Mouse (Mus musculus): Measurements from ENCODE around the gene Spryd7. TPM values are rescaled to one million over a fixed set of nuclear protein-coding genes. Genes with fewer than 3 reads are reported as not detected.

Gene Spryd7
- polyA plus RNA-seq, 1 experiment from 2014 or later, result 15.4 TPM

GRCm38 (mm10) chr14:61493511-61494135 is 63.1 kb downstream of the Spryd7 start:
- Histone ChIP-seq H3K27me3 (ENCODE audit: control insufficient read depth, insufficient read depth, low read length) (no peaks in the 10 kb centered on the region), H3K4me3 (ENCODE audit: low read depth, low read length) (no peak overlapping the region), H3K4me2 (ENCODE audit: low read depth, severe bottlenecking) (no peak overlapping the region), H3K9ac (ENCODE audit: low read length) (no peak overlapping the region), H3K9me3 (ENCODE audit: control insufficient read depth, low read length) (no peaks in the 10 kb centered on the region), H3K27ac (replicated peaks; ENCODE audit: low read depth, low read length) (no peak overlapping the region), H3K4me1 (ENCODE audit: control insufficient read depth, insufficient read depth, low read length) (no peaks in the 10 kb centered on the region), H3K36me3 (ENCODE audit: control insufficient read depth, insufficient read depth, low read length) (no peaks in the 10 kb centered on the region)
- ATAC-seq (ENCODE audit: insufficient number of reproducible peaks, low FRiP score, low TSS enrichment, low read depth), result no peak
- WGBS, result 74% methylated on average over 6 of the region's 6 CpGs
- DNase-seq (ENCODE audit: low spot score), result no peak

Other genes with a start within 250 kb of the Spryd7 start
- 0.23 TPM in 1 of 2 replicates, not detected in the other for gene Arl11, start 247.1 kb downstream of the Spryd7 start, polyA plus RNA-seq (2014; fragmentation: Nextera tagmentation; extraction: Ambion mirVana)
- gene Ebpl, start 196.4 kb downstream of the Spryd7 start, polyA plus RNA-seq (2014; fragmentation: Nextera tagmentation; extraction: Ambion mirVana), result 10.2 and 10.5 TPM in 2 replicates
- 86.0 and 88.6 TPM in 2 replicates for gene Kpna3, start 117.0 kb downstream of the Spryd7 start, polyA plus RNA-seq (2014; fragmentation: Nextera tagmentation; extraction: Ambion mirVana)
- 16.8 and 19.2 TPM in 2 replicates for gene Trim13, start 41.4 kb upstream of the Spryd7 start, polyA plus RNA-seq (2014; fragmentation: Nextera tagmentation; extraction: Ambion mirVana)
- 0.79 TPM in 2 replicates for gene Kcnrg, start 50.6 kb upstream of the Spryd7 start, polyA plus RNA-seq (2014; fragmentation: Nextera tagmentation; extraction: Ambion mirVana)